Mouse (Mus musculus) kidney, postnatal 10 days (tissue): ENCODE measurements at regions not wholly inside any gene's neighbourhood (a gene's known extent, or its start where the extent isn't known, plus 50 kb on each side); places are given as distances from the start of the nearest gene placed in this dataset.

ENCODE experiments used
- DNase-seq: peaks from one replicate; pipeline ENCODE4 v3.0.0; 2021; ENCODE audit warnings: mixed read lengths

DNA sequence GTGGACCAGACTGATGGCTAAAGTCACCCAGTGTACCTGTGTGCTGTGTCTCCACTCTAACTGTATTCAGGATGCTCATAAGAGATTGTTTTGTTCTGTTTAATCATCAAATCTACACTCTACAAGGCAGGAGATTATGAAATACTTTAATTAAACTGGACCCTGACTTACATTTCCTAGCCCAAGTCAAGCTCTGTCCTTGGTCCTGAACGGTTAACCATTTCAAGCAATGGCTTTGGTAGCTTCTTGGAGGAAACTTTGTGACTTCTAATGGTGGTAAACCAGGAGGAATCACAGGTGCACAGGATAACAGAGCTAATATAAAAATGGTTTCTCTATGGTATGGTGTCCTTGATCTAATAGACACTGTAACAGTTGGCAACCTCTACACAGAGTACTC, 370.4 kb downstream of the Nbas start:
- DNase-seq = peak; percentile 51
